12 mouse cellular contexts compared by ENCODE assay signal in the genomic region with DNA sequence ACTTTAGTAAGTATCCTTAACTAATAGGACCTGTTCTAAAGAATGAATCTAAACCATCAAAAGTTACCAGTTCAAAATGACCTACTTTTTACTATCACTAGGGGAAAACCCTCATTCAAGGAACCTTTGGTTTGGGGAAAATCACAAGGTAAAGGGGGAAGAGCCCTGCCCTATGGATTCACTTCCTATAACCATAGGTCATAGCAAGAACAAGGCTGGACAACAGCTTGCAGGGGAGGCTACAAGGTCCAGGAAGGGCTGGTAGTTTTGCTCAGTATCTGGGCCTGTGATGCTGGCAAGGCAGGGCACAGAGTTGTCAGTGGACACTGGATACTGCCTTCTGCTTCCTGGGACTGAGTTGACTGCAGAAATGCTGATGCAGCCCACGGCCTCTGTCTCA.
"Had no signal": no experiment of that assay in that cellular context is flagged by ENCODE, and none has a peak within 500 bp of the region (broad histone marks: within the 10 kb centered on the region; RNA-seq: fewer than 3 reads in every experiment).

No protein-coding gene starts in this region.

- H3K36me3 ChIP-seq: intestine, embryonic 15.5 days; kidney, embryonic 15.5 days; limb, embryonic 15.5 days; midbrain, embryonic 12.5 days had no signal

- ATAC-seq: intestine, embryonic 15.5 days; midbrain, embryonic 16.5 days had no signal

- H3K4me1 ChIP-seq: intestine, embryonic 15.5 days; limb, embryonic 15.5 days had no signal

- H3K27ac ChIP-seq: intestine, embryonic 15.5 days; kidney, embryonic 15.5 days; left cerebral cortex, adult 2 months; limb, embryonic 15.5 days; liver, embryonic 14.5 days; midbrain, embryonic 12.5 days had no signal

- H3K27me3 ChIP-seq: intestine, embryonic 15.5 days; kidney, embryonic 15.5 days; limb, embryonic 15.5 days; midbrain, embryonic 12.5 days had no signal

- H3K9me3 ChIP-seq: intestine, embryonic 15.5 days; kidney, embryonic 15.5 days; limb, embryonic 15.5 days; midbrain, embryonic 12.5 days had no signal

- H3K9ac ChIP-seq: intestine, embryonic 15.5 days; kidney, embryonic 15.5 days; limb, embryonic 15.5 days; liver, embryonic 14.5 days; midbrain, embryonic 12.5 days had no signal

- H3K4me3 ChIP-seq: intestine, embryonic 15.5 days; kidney, embryonic 15.5 days; left cerebral cortex, adult 2 months; limb, embryonic 15.5 days; midbrain, embryonic 12.5 days had no signal

- DNase-seq: kidney, adult 18-20 months; kidney, postnatal 14 days; right cerebral cortex, adult 18-20 months; right cerebral cortex, postnatal 25 days; thymus, postnatal 4 days had no signal

- H3K4me2 ChIP-seq: intestine, embryonic 15.5 days; kidney, embryonic 15.5 days; limb, embryonic 15.5 days; midbrain, embryonic 12.5 days had no signal
